Mouse (Mus musculus) thymus, postnatal 10 days (tissue): ENCODE data around the gene Tlcd2.

ENCODE experiments used
- DNase-seq, 2 experiments: peaks; one replicate each; pipeline ENCODE4 v3.0.0; 2021; ENCODE audit warnings: low spot score in 2 of 2

Gene Tlcd2

GRCm38 (mm10) chr11:75515186-75515585, 53.7 kb downstream of the Tlcd2 start:
- DNase-seq: no peak

- DNase-seq: no peak
These were observed 58.5 kb downstream of the Tlcd2 start for GRCm38 (mm10) chr11:75519834-75520633.
